Mouse (Mus musculus) ES-E14 (cell line): ENCODE data around the gene Spon1. TPM values are rescaled to one million over a fixed set of nuclear protein-coding genes. Genes with fewer than 3 reads are reported as not detected.

Experiments used
- DNase-seq: peaks from one replicate; pipeline ENCODE4 v3.0.0-alpha.2; 2013; ENCODE audit warnings: low read depth, low spot score
- H3K27ac ChIP-seq: 2 replicates; pipeline ENCODE4 v1.5.1; 2012; ENCODE audit warnings: low read depth, mild to moderate bottlenecking, low read length, moderate library complexity, mixed read lengths; ENCODE audit not compliant: poor library complexity, insufficient read depth, severe bottlenecking
- H3K36me3 ChIP-seq: 2 replicates; pipeline ENCODE4 v1.6.1; 2012; ENCODE audit warnings: mild to moderate bottlenecking, low read length, moderate library complexity, mixed read lengths; ENCODE audit not compliant: control insufficient read depth, poor library complexity, insufficient read depth, severe bottlenecking
- H3K4me1 ChIP-seq, 2 experiments: fragments of 150-350 bp in 1 of 2; sonication (generic) in 1 of 2; 2 replicates each; pipeline ENCODE4 v1.6.1; 2012; ENCODE audit warnings: low read length in 2 of 2, mild to moderate bottlenecking in 1 of 2, mixed read lengths in 1 of 2; ENCODE audit not compliant: control insufficient read depth in 2 of 2, insufficient read depth in 2 of 2, poor library complexity in 1 of 2
- H3K4me3 ChIP-seq, 2 experiments: fragments of 150-350 bp in 1 of 2; sonication (generic) in 1 of 2; 2 replicates each; pipeline ENCODE4 v1.5.1; 2012; ENCODE audit warnings: low read length in 2 of 2, low read depth in 1 of 2, mild to moderate bottlenecking in 1 of 2, mixed read lengths in 1 of 2; ENCODE audit not compliant: insufficient read depth in 1 of 2, poor library complexity in 1 of 2, severe bottlenecking in 1 of 2
- H3K9ac ChIP-seq: 2 replicates; pipeline ENCODE4 v1.6.1; 2012; ENCODE audit warnings: low read depth, mild to moderate bottlenecking, low read length, mixed read lengths; ENCODE audit not compliant: poor library complexity, insufficient read depth, severe bottlenecking
- H3K9me3 ChIP-seq: fragments of 150-350 bp; sonication (generic); 2 replicates; pipeline ENCODE4 v1.6.1; 2012; ENCODE audit warnings: low read depth, mild to moderate bottlenecking, low read length; ENCODE audit not compliant: control insufficient read depth, insufficient read depth
- CHD2 ChIP-seq: IDR thresholded peaks from 2 replicates; pipeline ENCODE4 v1.6.1; 2014; ENCODE audit warnings: mild to moderate bottlenecking, low read depth, low read length, inconsistent platforms
- HCFC1 ChIP-seq: IDR thresholded peaks from 2 replicates; pipeline ENCODE4 v1.6.1; 2012; ENCODE audit warnings: low read length, inconsistent platforms, borderline replicate concordance; ENCODE audit not compliant: insufficient read depth
- MAFK ChIP-seq: IDR thresholded peaks from 2 replicates; pipeline ENCODE4 v1.6.1; 2014; ENCODE audit warnings: mild to moderate bottlenecking, low read depth, low read length, inconsistent platforms; ENCODE audit not compliant: insufficient read depth
- ZC3H11A ChIP-seq: IDR thresholded peaks from 2 replicates; pipeline ENCODE4 v1.6.1; 2012; ENCODE audit warnings: low read depth, mild to moderate bottlenecking, inconsistent platforms, low read length, borderline replicate concordance
- ZNF384 ChIP-seq: IDR thresholded peaks from 2 replicates; pipeline ENCODE4 v1.6.1; 2012; ENCODE audit warnings: low read depth, low read length, inconsistent platforms
- in situ Hi-C, 2 experiments: fragments of 600-800 bp; cut with MboI; formaldehyde crosslinking; loops; one replicate each; pipeline ENCODE4 v1.15.1; 2025; ENCODE audit warnings: low sequenced_read_pairs in 2 of 2, inconsistent platforms in 1 of 2; ENCODE audit not compliant: unreplicated experiment in 2 of 2
- total RNA-seq: library from RNA; depleted of rRNA; stranded (reverse); fragments of 300-350 nt; gene quantifications from 2 replicates; pipeline ENCODE4 v1.2.3, GENCODE M21; 2012

Gene Spon1
- total RNA-seq, 1 experiment, result 0.13 TPM

GRCm38 (mm10) chr7:113910856-113911255 is 145.1 kb downstream of the Spon1 start:
- no peak for TF ChIP-seq HCFC1
- no peak for TF ChIP-seq MAFK
- TF ChIP-seq CHD2, result no peak
- TF ChIP-seq ZNF384, result no peak
- TF ChIP-seq ZC3H11A, result no peak
- no peak overlapping the region for H3K27ac ChIP-seq
- H3K36me3 ChIP-seq, result no peaks in the 10 kb centered on the region
- H3K4me3 ChIP-seq, result no peak overlapping the region
- in situ Hi-C loops, result no loop called here
- DNase-seq, result no peak
- H3K9me3 ChIP-seq, result no peaks in the 10 kb centered on the region
- H3K9ac ChIP-seq, result no peak overlapping the region
- H3K4me1 ChIP-seq, result peaks cover 2 to 3% of the 10 kb centered on the region in 2 experiments; a peak in 1 of 4 replicates

DNA sequence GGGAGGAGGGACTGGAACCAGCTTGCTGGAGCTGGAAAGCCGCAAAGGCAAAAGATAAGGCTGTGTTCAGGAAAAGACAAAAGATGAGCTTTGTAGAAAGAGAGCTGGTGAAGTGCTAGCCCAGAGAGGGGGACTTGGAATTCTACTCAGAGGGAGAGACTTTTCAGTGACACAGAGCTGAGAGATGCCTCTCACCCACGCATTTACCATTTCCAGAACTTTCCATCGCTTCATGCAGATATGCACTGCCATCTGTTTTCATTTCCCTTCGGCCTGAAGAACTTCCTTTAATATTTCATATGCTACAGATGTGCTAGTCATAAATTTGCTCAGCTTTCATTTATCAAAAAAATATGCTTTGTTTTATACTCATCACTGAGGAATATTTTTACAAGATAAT is 150.1 kb downstream of the Spon1 start:
- DNase-seq, result no peak
- in situ Hi-C loops, result no loop called here

DNA sequence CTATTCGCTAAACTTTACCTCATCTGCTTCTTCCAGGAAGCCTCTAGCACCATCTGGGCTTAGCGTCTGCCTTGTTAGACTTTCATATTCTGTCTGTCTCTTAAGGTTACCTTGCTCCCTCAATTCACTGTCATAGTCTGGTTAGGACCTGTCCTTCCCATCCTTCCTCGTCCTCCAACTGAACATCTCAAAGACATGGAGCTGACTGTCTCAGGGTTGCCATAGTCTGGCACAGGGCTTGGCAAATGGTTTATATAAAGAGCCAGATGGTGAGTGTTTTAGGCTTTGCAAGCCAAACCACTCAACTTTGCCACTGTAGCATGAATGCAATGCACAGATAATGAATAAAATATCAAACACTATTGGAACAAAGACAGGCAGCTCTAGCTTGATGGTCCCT is 153.1 kb downstream of the Spon1 start:
- Histone ChIP-seq H3K9ac (no peak overlapping the region), H3K9me3 (no peaks in the 10 kb centered on the region), H3K4me3 (no peak overlapping the region), H3K4me1 (no peaks in the 10 kb centered on the region), H3K36me3 (no peaks in the 10 kb centered on the region), H3K27ac (no peak overlapping the region)
- in situ Hi-C loops, result no loop called here
- DNase-seq, result no peak
- TF ChIP-seq MAFK (no peak), HCFC1 (no peak), ZNF384 (no peak), ZC3H11A (no peak), CHD2 (no peak)

More for the DNA sequence above, 150.1 kb downstream of the Spon1 start:
- no peak overlapping the region for H3K9ac ChIP-seq
- no peaks in the 10 kb centered on the region for H3K36me3 ChIP-seq
- no peak overlapping the region for H3K4me3 ChIP-seq
- no peaks in the 10 kb centered on the region for H3K4me1 ChIP-seq
- no peak overlapping the region for H3K27ac ChIP-seq
- TF ChIP-seq CHD2 (no peak), MAFK (no peak), ZC3H11A (no peak)
- H3K9me3 ChIP-seq, result no peaks in the 10 kb centered on the region

DNA sequence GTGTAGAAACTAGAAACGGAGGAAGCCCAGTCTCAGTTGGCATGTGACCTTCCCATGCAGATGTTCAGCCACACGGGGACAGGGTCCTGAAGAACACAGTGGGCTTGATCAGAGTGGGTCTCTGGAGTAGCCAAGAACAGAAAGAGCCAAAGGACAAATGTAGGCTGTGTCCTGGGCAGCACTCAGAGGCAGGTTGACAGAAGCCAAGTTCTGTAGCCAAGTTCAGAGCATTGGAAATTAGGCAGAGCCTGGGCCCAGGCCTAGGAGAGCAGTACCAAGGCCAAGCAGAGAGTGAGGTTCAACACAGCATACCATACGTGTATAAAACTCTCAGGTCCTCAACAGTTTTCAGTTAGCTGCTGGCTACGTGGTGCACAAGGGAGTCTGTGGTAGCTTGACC is 153.7 kb downstream of the Spon1 start:
- TF ChIP-seq ZNF384 (no peak), MAFK (no peak), HCFC1 (no peak), ZC3H11A (no peak), CHD2 (no peak)
- in situ Hi-C loops, result no loop called here
- DNase-seq, result no peak
- Histone ChIP-seq H3K4me1 (no peaks in the 10 kb centered on the region), H3K27ac (no peak overlapping the region), H3K36me3 (no peaks in the 10 kb centered on the region), H3K4me3 (no peak overlapping the region), H3K9me3 (no peaks in the 10 kb centered on the region), H3K9ac (no peak overlapping the region)

DNA sequence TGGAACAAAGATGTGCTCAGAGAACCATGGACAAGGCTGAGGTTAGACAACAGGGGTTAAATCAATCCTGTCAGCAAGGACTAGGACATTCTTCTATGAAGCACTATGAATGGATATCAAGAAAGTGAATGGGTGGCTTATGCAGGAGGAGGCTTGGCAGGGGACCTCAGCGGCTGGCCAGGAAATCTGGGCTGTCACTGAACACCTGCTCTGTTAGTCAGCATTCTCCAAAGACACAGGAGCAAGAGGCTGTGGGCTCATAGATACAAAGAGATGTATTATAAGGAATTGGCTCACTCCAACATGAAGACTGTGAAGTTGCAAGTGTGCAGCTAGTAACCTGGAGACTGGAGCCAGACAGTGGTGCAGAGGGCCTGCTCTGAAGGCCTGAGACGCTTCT is 154.3 kb downstream of the Spon1 start:
- Histone ChIP-seq H3K9me3 (no peaks in the 10 kb centered on the region), H3K9ac (no peak overlapping the region), H3K27ac (no peak overlapping the region), H3K4me1 (no peaks in the 10 kb centered on the region), H3K4me3 (no peak overlapping the region), H3K36me3 (no peaks in the 10 kb centered on the region)
- DNase-seq, result no peak
- TF ChIP-seq HCFC1, result no peak
- TF ChIP-seq CHD2, result no peak
- no peak for TF ChIP-seq ZNF384
- TF ChIP-seq MAFK, result no peak
- TF ChIP-seq ZC3H11A, result no peak
- in situ Hi-C loops, result no loop called here
